Mouse (Mus musculus): ENCODE results near the gene Prr11.

DNA sequence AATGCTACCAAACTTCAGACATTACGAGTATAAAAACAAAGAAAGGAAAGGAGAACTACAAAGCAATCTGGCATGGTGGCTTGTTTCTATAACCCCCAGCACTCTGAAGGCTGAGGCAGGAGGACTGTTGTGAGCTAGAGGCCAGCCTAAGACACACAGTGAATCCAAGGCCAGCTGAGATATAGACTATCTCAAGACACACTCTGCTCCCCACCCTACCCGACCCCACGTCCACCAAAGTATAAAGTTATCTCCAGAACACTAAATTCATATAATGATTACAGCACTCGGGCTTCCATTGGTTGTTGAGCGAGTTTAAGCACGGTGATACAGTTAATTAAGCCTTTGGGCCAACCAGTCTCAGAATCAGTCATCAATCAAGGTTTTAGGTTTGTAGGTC, 52.2 kb downstream of the Prr11 start:
- TF ChIP-seq CTCF (IDR thresholded peaks at IDR 0.05; ENCODE audit: low read depth): no peak
- TF ChIP-seq EP300 (IDR thresholded peaks at IDR 0.05; ENCODE audit: low read depth): no peak

Measured in heart, postnatal 0 days (tissue).